Mouse (Mus musculus): ENCODE measurements around the gene Wnt1.
"Not testable (repeated sequence)": the region's sequence is repeated elsewhere in the genome, so short reads cannot be mapped to it uniquely, and the experiment has no call there.

Wnt1 gene

GRCm38 (mm10) chr15:98789661-98790535 is at the start of gene Wnt1:
Gene Wnt1 (plus strand): TSS chr15:98789857.
- no peak for DNase-seq (ENCODE audit: low spot score in 2 of 2)

DNA sequence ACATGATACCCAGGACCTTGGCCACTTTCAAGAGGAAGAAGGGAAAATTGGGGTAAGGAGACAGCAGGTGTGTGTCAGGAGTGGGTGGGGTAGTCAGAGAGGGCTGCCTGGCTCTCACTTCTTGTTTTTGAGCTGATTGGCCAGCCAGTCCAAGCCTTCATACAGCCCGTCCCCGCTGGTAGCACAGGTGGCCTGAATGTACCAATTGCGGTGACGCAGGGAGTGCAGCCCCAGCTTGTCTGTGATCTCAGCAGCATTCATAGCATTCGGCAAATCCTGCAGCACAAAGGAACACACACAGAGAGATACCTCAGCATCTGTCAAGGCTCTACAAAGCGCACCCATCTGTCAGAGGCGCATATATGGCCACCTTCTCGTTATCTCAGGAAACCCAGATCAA is 49.4 kb upstream of the Wnt1 start:
- no peak for DNase-seq (ENCODE audit: low spot score in 2 of 2)

DNA sequence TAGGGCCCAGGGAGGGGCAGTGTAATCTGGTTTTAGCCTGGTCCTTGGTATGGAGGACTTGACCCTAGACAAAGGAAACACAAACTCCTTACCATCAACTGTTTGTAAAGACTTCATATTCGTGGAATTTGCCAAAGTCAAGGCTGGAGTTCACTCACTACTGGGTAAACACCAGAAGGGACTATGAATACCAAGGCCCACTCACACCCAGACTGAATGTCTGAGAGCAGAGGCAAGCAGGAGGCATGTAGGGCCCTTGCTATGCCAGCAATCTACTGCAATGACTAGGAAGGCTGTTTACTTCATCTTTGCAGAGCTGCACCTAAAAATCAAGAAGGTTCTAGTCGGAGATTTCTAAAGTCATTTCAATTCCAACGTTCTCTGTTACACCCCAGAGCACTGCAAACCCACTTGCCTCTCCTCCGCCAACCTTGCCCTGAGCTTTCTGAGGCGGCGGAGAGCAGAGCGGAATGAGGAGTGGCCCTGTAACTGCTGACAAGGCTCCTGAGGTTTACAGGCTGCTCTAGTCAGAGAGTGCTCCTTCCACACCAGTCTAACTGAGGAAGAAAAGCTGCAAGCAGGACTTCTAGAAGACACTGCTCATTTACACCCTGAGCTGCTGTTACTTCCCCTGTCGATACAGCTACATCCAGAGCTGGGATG is 46.8 kb upstream of the Wnt1 start:
- DNase-seq (ENCODE audit: low spot score in 2 of 2): no peak

- not testable (repeated sequence) for DNase-seq (ENCODE audit: low spot score in 2 of 2)
These were observed 45.8 kb upstream of the Wnt1 start for GRCm38 (mm10) chr15:98743863-98744262.

- peak in 1 of 2 experiments; percentile 50 for DNase-seq (ENCODE audit: low spot score in 2 of 2)
These were observed 43.2 kb upstream of the Wnt1 start for GRCm38 (mm10) chr15:98746344-98746965.

GRCm38 (mm10) chr15:98747296-98747695 is 42.4 kb upstream of the Wnt1 start:
- no peak for DNase-seq (ENCODE audit: low spot score in 2 of 2)

DNA sequence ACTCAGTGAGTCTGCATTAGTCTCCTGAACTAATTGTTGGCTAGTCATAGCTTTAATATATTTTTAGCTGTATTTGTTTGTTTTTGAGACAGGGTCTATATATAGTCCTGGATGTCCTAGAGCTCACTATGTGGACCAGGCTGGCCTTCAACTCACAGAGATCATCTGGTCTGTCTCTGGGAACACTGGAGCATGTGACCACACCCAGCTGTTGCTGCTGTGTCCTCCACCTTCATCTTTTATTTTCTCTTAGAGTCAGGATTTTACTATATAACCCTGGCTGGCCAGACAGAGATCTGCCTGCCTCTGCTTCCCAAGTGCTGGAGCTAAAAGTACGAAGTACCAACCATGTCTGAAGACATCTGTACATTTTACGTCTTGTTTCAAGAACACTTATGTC is 40.6 kb upstream of the Wnt1 start:
- DNase-seq (ENCODE audit: low spot score in 2 of 2): no peak

- DNase-seq (ENCODE audit: low spot score in 2 of 2): no peak
These were observed 36.6 kb upstream of the Wnt1 start for GRCm38 (mm10) chr15:98753021-98753423.

DNA sequence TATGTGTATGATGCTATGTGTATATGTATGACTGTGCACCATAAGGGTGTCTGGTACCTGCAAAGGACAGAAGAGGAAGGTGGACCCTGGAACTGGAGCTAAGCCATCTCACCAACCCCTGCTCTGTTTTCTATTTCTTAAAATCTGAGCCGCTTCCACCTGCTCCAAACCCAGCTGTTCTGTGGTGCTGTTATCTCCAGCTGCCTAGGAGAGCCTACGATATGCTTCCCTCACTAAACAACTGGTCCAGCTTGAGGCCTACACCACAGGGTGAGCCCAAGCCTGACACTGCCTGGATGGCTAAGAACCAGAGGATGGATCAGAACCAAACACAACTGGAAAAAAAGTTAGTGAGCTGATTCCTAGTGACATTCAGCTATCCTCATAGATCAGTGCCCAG is 35.5 kb upstream of the Wnt1 start:
- no peak for DNase-seq (ENCODE audit: low spot score in 2 of 2)

DNA sequence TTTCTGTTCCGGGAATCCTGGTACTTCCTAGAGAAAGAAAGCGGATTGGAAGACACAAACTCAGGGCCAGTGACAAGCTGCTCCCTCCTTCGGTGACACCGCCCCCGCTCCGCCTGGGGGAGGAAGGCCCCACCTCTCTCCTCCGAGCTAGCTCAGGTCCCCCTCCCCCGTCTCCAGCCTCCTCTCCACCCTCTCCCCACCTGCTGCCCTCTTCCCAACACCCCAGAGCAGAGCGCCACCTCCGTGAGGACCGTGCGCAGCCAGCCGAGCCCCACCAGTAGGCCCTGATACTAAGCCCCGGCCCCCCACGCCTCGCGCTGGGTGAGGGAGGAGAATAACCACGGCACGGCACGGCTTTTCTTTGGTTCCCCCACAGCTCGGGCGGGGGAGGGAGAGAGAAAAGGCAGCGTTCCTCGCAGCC is 27.4 kb upstream of the Wnt1 start:
- DNase-seq (ENCODE audit: low spot score in 2 of 2): peak; percentile 76 to 77

DNA sequence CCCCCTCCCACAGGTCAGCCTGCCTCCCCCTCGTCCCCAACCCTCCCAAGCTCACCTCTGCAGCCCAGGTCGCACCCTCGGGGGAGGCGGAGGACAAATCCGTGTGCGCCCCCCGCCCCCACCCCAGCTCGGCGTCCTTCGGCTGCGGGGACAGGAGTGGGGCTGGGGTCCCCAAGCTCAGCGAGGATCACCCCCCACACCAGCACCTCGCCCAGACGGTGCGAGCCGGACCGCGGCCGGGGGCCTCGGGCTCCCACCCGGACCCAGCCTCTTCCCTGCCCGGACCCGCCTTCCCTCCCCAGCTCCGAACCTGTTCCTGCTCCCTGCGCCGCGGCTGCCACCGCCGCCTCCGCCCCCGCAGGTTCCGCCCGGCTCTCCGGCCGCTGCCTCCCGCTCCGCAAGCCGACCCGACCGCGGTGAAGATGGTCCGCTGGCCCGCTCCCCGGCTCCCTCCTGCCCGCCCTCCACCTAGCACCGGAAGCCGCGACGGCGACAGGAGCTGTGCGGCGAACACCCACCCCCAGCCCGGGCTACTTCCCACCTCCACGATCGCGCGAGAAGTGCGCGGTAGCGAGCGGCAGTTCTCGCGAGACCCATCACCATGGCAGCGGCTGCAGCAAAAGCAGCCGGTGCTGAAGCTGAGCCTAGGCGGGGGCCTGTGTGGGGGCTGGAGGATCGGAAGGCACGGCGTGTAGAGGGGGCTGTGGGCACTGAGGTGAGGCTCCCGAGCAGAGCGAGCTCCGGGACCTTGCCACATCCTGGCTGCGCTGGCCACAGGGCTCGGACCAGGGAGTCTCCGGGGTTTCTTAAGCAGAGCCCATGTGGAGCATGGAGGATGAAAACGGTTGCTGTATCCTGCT is 26.8 kb upstream of the Wnt1 start, which contains the start of gene Arf3:
Arf3 (minus strand) TSS at position 545 of the 860 bp plus-strand sequence.
- DNase-seq (ENCODE audit: low spot score in 2 of 2): peak; percentile 97

- DNase-seq (ENCODE audit: low spot score in 2 of 2): no peak
These were observed 23.7 kb upstream of the Wnt1 start for GRCm38 (mm10) chr15:98765929-98766328.

DNA sequence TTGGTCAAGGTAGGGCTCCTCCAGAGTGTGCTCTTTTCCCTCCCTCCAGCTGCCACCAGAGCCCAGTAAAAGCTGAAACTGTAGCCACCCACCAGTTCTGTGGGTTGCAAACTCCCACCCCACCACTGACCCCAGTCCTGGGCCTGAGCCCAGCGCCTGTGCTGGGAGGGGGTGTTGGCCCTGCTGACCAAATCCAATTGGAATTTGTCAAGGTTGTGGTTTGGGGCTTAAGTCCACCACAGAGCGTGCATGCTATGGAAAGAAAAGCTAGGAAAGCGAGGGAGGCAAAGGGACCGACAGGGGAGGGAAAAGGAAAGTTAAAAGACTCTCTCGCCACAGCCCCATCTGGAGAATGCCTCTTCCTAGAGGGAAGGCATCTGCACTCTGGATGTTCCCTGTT is 21.4 kb upstream of the Wnt1 start:
- no peak for DNase-seq (ENCODE audit: low spot score in 2 of 2)

GRCm38 (mm10) chr15:98771813-98772425 is 17.7 kb upstream of the Wnt1 start:
- no peak for DNase-seq (ENCODE audit: low spot score in 2 of 2)

DNA sequence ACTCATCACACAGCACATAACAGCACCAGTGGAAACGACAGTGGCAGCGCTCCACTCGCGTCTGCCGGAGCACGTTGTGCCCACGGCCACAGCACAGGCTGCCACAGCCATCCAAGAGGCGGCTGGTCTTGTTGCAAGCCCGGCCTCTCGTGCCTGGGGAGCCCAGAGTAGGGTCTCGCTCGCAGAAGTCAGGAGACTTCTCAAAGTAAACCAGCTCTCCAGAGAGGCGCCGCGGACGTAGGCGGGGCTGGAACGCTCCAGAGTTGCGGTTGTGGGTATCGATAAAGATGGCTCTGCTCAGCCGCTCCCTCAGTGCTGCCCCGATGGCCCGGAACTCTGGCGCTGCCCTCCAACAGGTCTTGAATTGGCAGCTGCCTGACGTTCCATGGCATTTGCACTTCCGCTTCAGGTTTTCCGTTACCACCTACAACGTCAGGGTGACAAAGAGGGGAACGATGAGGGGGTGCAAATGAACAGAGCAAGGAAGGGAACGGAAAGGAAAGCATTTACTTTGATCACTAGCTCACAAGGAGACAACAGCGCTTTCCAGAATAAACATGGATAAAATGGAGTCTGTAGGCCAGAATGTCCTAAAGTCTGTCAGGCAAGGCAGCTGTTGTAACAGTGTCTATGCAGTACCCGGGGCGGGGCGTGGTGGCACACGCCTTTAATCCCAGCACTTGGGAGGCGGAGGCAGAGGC is 17.0 kb upstream of the Wnt1 start:
- DNase-seq (ENCODE audit: low spot score in 2 of 2): no peak

- DNase-seq (ENCODE audit: low spot score in 2 of 2): no peak
These were observed 15.6 kb upstream of the Wnt1 start for GRCm38 (mm10) chr15:98774096-98774495.

- DNase-seq (ENCODE audit: low spot score in 2 of 2): no peak
These were observed 14.1 kb upstream of the Wnt1 start for GRCm38 (mm10) chr15:98775533-98775932.

DNA sequence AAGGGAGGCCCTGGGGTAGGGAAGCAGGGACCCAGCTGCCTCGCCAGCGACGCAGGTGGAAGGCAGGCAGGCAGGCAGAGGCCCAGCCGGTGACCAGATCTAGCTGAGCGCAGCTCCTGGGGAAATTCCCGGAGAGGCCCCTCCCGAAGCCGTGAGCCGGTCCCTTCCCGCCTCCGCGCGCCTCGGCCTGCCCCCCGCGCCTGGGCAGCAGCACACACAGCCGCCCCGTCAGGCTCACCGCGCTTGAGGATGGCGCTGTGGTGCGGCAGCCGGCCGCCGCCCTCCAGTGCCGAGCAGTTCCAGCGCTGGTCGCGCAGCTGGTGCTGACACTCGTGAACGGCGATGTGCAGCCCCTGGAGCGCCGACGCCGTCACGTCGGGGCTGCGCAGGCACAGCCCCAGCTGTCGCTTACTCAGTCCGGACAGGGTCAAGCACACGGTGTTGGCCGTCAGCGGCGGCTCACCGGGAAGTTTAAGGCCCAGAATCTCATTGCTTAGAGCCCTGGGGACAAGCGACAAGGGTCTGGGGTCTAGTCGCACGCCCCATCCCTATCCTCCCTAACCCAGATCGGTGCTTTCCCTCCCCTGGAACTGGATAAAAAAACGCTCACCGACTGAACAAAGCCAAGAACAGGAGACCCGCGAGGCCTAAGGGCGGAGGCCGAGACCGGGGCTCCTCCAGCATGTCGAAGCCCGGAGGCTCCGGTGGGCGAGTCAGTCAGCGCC is 13.2 kb upstream of the Wnt1 start:
- DNase-seq (ENCODE audit: low spot score in 2 of 2): no peak

DNA sequence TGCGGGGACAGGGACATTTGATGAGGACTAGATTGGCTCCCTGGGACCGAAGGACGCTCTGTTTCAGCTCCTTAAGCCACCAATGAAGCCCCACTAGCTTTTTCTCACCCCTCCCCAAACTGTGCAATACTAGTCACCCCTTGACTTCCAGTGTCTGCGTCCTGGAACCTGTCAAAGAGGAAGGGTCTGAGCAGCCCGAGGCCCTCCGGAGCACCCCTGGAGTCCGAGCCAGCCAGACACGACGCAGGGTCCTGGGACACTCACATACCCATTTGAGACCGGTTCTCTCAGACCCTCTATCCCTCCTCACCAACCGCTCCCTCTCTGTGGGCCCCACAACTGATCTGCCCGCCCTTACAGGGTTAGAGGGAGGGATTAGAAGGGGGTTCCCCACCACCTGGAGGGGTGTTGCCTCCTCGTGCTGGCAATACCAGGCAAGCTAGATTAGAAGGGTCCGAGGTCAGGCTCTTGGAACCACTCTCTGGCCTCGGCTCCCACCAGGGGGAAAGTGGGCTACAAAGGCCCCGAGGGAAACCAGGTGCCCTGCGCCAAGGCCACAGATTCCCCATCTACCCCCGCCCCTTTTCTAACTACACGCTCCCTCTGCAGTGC is 12.5 kb upstream of the Wnt1 start:
- DNase-seq (ENCODE audit: low spot score in 2 of 2): no peak

Data from right cerebral cortex, adult 2 months (tissue).